Mouse (Mus musculus) forelimb bud, embryonic 11.5 days (tissue): Measurements from ENCODE around the gene Nufip2.

Experiments
- DNase-seq: peaks from one replicate; pipeline ENCODE4 v3.0.0-alpha.2; 2012; ENCODE audit warnings: low read depth, low spot score

Nufip2 gene

DNA sequence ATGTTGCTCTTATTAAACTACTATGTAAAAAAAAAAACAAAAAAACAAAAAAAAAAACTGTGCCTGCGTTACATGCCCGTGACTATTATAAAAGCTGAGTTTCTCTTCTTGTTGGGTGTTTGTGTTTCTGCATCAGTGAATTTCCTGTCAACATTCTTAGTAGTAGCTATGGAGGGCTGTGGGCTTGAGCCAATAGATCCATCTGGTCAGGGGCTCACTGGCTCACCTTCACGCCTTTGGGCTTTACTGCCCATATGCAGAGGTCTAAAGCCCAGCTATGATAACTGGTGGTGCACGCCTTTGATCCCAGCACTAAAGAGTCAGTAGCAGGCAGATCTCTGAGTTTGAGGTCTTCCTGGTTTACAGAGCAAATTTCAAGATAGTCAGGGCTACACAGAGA is 83.5 kb downstream of the Nufip2 start:
- DNase-seq: no peak

DNA sequence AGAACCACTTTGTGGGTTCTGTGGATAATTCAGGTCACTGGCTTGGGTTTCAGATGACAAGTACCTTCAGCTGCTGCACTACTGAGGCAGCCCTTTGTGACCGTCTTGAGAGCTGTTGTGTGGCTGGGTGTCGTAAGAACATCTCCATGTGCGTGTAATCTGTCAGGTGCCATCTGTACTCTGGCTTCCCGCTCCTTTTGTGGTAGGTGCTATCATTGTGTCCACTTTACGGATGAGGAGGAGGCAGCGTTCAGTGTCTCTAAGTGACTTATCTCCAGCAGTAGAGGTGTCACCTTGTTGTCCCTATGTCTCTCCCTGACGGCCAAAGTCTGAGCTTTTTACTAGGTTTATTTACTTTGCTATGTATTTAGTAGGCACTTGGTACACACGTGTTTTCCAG is 84.4 kb downstream of the Nufip2 start:
- no peak for DNase-seq

DNA sequence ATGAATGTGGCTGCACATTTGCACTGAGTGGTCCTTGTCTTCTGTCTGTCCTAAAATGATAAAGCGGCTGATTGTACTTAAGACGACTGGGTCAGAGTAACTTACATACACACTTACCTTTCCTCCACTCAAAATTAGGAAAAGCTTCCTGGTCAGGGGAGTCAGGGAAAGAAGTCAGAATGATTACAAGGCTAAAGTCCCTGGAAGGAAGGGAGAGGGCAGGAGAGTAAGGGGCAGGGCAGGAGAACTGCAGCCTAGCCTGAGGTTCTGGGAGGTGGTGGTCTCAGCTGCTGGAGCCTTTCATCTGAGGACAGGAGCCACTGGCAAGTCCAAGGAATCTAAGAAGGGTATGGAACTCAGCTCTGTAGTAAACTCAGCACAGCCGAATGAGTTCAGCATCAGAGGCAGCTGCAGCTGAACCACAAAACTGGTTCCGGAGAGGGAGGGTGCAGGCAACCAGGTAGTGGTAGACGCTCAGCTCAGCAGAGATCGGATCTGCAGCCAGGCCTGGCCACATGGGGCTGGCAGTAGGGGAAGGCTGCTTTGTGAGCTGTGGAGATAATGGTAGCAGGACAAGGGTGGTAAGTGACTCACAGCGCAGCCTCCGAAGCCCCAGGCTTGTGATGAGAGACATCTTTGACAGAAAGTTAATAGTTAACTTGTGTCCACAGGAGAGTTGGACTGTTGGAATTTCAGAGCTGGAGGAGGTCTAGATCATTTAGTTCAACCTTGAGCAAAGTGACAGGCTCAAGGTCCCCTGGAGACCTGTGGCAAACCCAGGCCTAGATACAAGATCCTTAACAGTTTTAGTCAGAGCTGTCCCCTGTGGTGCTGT is 86.1 kb downstream of the Nufip2 start:
- DNase-seq: no peak

DNA sequence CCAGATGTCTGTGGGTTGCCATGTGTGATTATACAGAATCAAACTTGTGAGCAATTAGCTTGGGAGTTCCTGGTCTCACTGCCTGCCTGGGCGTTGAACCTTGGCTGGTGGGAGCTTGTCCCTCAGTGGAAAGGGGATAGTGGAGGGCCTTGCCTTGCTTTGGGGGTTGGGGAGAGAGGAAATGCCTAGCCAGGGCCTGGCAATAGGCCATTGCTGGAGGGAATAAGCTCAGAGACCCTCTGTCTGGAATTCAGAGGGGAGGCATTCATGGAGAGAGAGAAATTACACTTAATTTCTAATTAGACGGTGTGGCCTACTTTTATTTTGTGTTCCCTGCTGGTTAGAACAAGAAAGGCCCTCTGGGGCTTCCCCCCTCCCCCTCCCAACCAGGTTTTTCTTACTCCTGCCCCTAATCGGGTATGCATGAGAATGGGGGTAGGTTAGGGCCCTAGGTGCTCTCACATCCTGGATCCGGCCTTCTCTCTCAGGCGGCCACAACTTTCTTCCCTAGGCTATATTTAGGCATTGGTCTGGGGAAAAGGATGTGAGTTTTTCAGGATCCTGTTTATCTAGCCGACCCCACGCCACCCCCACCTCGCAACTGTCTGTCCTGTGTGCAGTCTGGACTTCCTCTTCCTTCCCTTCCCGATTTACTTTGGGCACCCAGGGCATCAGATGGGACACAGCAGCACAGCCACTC is 89.9 kb downstream of the Nufip2 start:
- peak; percentile 30 for DNase-seq

DNA sequence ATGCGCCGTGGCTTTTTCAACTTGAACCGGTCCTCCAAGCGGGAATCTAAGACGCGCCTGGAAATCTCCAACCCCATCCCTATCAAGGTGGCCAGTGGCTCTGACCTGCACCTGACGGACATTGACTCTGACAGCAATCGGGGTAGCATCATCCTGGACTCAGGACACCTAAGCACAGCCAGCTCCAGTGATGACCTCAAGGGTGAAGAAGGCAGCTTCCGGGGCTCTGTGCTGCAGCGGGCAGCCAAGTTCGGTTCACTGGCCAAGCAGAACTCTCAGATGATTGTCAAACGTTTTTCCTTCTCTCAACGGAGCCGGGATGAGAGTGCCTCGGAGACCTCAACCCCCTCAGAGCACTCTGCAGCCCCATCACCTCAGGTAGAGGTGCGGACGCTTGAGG is 91.5 kb downstream of the Nufip2 start:
- DNase-seq: no peak

DNA sequence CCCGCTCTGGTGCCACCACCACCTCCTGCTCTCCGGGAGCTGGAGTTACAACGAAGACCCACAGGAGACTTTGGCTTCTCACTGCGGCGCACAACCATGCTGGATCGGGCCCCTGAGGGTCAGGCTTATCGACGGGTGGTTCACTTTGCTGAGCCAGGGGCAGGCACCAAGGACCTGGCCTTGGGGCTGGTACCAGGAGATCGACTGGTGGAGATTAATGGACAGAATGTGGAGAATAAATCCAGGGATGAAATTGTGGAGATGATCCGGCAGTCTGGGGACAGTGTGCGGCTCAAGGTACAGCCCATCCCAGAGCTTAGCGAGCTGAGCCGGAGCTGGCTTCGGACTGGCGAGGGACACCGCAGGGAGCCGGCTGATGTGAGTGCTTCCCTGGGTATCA is 92.0 kb downstream of the Nufip2 start:
- no peak for DNase-seq

DNA sequence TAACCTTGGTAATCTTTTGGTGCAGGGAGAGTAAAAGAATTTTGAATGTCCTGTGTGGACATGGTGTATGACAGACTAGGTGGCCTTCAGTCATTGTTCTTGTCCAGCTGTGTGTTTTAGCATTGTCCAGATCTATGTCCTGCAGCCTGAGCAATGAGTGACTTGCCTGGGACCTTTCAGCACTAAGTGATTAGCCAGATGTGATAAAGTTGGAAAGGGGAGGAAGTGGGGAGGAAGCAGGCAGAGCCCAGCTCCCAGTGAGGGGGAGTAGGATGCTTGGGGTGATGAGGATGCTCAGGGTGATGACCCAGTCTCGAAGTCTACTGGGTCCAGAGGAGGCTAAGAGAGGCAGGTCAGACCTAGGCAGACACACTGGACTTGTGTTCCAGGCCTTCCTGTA is 93.3 kb downstream of the Nufip2 start:
- no peak for DNase-seq

DNA sequence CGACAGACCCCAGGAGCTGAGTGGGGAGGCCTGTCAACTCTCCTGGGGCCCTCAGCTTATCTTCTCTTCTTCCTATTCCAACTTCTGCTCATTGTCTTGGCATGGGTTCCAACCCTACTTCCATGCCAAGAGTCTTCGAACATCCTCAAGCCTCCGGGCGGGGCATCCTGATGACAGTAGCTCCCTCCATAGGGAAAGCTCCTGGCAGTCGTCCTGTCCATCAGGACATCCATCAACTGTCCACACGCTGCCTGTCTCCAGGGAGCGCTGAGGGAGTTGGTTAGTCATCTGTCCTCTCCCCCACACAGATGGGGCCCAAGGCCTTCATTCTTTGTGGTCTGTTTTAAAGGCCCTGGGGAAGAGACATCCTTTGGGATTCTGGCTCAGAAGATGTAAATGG is 95.1 kb downstream of the Nufip2 start:
- no peak for DNase-seq

DNA sequence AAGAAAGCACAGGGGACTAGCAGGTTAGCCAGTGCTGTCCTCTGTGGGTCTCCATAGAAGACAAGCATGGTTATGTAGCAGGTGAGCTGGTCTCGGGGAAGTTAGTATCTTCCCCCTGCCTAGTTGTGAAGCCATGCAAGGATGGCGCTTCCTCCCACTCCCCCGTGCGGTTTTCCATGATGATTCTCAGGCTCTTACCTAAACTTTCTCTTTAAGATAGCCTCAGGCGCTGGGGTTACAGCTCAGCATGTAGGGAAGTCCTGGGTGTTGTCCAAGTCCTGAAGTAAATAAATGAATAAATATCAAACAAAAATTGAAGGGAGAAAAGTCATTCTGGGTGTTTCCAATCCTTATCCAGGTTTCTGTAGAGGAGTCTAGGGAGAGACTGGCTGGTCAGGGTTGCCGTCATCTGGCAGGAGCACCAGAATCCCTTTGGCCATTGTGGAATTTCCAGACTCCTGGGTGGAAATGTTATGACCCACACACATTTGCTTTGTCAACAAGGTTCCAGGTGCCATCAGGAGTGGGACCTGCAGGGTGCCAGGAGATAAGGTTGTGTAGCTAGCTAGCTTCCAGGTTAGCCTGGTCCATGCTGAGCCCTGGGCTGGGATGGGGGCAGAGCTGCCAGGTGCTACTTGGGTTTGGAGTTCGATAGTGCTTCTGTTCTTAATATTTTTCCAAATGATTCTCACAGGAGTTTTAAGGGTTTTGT is 96.3 kb downstream of the Nufip2 start:
- DNase-seq: no peak

DNA sequence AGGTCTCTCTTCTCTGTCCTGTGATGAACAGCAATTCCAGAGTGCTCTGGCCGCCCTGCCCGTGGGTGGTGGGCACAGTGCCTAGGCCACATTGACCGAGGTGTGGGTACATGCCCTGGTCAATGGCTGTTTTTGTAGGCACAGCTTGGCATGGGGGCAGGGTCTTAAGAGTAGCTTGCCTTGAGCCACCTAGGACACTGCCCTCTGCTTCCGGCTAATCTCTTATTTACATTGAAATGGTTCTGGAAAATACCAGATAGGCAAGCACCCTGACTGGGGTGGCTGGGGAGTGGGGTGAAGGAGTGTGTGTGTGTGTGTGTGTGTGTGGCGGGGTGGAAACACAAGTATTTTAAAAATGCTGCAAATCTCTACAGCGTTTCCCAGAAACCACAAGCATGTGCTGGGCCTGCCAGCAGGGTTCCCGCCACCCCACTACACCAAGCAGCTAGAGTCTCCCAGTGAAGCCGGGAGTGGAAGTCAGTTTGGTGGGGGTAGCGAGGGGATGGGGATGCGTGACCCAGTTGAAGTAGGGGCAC is 97.3 kb downstream of the Nufip2 start:
- DNase-seq: no peak

DNA sequence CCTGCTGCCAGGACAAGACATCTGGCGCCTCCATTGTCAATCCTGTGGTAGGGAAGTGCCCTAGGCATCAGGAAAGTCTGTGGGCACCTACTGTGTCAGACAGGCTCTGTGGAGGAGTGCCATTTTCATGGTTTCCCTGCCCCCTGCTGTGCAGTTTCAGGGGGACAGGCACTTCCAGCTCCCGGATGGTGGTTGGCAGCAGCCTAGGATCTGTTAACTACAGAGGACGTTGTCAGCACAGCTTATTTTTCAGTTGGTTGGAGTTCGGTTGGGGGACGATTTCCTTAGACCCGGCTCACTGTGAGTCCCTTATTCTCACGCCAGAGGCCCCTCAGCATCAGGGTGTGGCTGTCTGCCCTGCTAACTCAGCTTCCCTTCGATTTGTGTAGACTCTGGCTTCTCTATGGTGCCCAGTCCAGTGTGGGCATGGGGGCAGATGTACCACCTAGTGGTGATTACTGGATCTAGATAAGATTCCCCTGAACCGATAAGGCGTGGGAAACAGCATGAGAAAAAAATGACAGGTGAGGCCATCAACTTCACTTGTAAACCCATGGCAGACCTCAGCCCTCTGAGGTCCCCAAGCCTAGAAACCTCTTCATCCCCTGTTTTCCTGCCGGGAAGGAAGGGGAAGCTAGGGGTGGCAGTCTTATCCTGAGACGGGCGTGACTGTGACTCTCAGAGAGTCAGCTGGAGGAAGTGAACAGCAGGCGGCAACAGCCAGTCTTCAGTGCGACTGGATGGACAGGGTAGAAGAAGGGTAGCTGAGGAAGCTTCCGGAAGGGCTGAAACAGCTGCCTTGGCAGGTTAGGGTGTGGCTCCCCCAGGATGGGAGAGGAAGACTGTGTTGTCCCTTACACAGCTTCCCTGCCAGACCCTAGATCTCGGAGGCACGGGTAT is 98.0 kb downstream of the Nufip2 start:
- DNase-seq: no peak

DNA sequence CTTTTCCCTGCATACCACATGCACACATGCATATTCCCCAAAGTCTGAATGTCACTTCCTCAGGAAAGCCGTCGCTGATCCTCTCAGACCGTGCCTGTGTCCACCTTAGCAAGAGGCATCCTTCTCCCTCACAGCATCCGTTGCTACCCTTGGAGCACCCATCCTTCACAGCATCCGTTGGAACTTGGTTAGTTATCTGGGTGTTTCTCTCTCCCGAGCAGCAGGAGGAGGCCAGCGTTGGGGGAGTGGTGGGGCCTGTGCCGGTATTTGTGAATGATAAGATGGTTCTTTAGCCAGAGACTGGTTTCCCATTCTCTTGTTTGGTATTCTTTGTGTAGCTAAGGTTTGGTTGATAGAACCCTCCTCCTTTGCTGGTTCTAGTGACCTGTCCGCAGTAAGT is 98.9 kb downstream of the Nufip2 start:
- DNase-seq: no peak

DNA sequence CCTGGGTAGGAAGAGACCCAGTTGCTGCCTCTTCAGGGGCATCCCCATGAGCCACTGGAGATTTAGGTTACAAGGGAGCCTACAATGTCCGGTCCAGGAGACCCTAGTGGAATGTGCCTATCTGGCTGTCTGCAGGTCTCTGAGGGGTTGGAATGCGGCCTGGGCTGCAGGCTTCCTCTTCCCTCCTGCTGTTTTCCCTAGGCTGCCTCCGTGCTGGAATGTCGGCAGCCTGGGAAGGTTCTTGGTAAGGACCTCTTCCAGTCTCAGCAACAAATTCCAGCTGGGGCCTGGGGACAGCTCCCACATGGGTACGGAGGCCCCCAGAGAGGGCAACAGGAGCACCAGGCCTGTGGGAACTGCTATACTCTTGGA is 99.4 kb downstream of the Nufip2 start:
- DNase-seq: peak; percentile 55

DNA sequence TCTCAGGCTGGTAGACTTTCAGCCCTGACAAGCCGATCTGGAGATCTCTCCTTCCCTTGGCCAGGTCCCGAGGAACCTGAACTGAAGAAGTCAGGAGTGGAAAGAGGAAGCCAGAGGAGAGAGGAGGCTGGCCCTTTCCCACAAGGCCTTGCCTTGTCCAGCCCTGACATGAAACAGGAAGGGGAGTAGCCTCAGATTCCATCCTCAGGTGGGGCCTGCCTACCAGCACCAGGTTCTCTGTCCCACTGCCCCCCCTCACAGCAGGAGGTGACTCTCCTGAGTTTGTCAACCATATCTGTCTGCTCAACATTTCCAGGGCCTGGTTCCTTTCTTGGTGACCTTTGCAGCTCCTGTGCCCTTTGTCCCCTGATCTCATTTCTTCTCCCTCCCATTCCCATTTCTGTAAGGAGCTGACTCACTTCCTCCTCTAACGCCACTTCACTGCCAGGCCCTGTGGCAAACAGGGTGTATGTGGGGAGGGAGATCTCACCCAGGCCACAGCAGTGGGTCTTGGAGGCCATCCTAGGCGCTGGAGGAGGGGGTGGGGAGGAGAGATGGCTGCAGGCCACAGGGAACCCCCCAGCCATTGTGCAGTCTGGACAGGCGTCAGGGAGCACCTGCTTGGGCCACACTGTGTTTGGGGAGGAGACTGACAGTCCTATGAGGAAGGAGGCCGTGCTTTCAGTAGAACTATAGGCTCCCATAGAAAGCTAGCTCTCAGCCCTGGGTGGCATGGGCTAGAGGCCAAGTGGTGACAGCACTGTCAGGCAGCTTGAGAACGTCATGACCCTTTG is 100.0 kb downstream of the Nufip2 start:
- DNase-seq: no peak

DNA sequence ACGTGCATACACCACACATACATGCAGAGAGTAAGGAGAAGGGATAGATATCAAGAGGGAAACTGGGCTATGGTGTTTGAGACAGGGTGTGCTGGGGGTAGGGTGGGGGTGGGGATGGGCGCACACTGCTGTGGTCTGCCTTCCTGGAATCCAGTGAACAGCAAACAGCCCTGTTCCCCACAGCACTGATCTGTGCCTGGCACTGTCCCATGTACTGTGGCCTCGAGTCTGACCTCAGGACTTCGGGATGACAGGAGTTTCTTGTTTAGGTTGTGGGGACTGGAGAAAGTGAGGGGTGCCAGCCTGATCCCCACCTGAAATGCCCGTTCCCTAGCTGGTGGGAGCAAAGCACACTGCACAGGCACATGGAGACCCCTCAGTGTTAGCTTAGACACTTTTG is 101.8 kb downstream of the Nufip2 start, which contains the start of gene Gm10277:
TSS of gene Gm10277 (minus strand) at position 41 of the 400 bp plus-strand sequence.
- DNase-seq: no peak

DNA sequence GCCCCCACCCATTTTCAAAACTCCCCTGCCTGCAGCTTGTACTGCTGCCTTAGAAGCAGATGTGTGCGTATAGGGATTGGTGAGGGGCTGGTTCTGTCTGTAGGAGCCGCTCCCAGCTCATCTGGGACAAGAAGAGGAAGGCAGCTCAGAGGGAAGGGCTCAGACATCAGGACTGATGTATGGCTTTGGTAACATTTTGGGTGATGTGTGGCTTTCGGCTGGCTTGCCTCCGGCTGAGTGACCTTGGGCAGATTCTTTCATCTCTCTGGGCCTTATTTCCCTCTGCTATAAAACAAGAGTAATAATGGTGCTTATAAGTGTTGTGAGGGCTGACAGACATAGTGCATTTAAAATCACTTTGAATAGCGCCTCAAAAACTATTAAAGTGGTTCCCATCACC is 103.6 kb downstream of the Nufip2 start:
- no peak for DNase-seq

DNA sequence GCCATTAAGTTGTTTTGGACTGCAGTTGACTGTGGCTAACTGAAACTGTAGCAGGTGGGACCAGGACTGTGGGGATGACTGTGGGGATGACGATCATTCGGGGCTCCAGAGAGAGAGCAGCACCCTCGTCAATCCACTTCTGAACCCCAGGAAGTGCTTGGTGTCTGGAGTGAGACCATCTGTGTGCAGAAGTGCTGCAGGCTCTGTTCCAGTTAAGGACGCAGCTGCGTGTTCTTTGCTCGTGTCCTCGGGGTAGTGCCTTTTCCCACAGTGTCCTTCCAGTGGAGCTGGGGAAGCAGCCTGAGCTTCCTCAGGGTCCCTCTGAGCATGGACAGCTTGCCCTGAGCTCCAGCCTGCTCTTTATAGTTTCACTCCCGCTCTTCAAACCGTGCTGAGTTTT is 104.3 kb downstream of the Nufip2 start:
- DNase-seq: no peak

DNA sequence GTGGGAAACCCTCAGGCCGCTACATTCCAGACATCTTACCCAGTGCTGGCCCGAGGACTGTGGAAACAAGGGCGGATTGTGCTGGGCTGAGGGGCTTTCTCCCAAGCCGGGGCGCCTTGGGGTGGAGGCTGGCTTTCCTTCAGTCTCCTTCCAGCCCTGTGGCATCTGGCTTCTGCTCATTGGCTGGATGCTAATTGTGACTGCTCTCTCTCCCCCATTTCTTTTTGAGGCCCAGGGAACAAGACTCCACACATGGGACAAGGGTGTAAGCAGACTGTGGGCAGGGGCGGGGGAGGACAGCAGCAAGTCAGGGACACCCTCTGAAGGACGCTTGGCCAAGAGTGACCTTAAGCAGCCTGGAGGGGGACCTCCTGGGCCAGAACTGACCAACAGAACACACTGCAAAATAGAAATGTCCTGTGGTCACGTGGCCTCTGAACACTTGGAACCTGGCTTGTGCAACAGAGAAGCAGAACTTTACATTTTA is 105.3 kb downstream of the Nufip2 start:
- peak; percentile 57 for DNase-seq
